Mouse (Mus musculus) 3134 (cell line): ENCODE data around the gene Olfr312.
"Not testable (repeated sequence)": the region's sequence is repeated elsewhere in the genome, so short reads cannot be mapped to it uniquely, and the experiment has no call there.

ENCODE experiments used
- DNase-seq: peaks from one replicate; pipeline ENCODE4 v3.0.0-alpha.2; 2011; ENCODE audit warnings: low spot score; ENCODE audit not compliant: insufficient read length; ENCODE audit errors: extremely low read depth

Olfr312 gene

GRCm38 (mm10) chr11:58828937-58829336, at the start of gene Olfr312:
TSS of gene Olfr312 (plus strand) at chr11:58829237.
- not testable (repeated sequence) for DNase-seq

- DNase-seq: no peak
These were observed 46.5 kb upstream of the Olfr312 start, which contains the start of gene Olfr314 for GRCm38 (mm10) chr11:58782480-58783089. TSS of gene Olfr314 (plus strand) at chr11:58782952.

GRCm38 (mm10) chr11:58784182-58784581, 44.9 kb upstream of the Olfr312 start:
- DNase-seq: no peak

DNA sequence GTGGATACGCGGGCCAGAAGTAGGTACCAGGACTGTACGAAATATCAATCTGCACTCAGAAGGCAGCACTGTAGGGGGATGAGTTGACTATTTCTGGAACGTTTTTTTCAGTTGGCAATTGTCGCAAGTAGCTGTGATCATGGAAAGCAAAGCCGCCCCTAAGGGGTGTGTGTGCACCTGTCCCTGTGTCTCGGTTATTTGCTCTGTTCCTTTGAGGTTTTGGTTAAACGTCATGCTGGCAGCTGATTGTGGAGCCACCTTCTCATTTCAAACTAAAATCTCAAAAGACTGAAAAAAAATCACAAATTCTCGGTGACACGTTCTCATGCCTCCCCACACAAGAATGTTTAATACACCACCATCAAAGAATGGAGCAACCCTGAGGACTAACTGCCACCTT, 41.4 kb upstream of the Olfr312 start:
- DNase-seq: no peak

DNA sequence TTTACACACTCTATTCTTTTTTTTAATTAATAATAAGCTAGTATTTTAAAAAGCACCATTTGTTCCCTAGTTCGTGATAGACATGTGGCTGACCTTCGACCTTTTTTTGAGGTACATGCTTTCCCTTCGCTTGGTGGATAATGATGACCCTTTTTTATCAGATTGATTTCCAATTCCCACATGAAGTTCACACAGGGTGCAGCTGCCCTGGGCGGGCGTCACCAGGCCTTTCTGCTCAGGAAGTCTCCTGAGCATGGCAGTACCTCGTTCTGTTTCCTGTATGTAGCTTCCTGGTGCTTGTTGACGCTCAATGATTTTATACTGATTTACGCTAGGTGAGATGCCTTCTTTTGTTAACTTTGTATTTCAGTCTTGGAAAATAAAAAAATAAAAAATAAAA, 40.7 kb upstream of the Olfr312 start:
- DNase-seq: no peak

DNA sequence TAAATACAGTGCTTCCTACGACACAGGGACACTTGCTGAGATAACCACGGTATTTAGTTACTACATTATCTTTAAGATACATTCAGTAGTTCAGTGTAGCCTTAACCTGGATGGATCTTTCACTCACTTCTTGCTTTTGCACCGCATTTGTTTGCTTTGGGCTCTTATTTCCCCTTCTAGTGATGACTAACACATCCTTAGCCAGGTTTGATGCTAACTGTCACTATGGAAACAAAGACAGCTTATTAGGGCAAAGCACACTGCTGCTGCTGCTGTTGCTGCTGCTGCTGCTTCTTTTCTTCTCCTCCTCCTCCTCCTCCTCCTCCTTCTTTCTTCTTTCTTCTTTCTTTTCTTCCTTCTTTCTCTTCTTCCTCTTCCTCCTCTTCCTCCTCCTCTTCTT, 39.5 kb upstream of the Olfr312 start:
- DNase-seq: no peak

DNA sequence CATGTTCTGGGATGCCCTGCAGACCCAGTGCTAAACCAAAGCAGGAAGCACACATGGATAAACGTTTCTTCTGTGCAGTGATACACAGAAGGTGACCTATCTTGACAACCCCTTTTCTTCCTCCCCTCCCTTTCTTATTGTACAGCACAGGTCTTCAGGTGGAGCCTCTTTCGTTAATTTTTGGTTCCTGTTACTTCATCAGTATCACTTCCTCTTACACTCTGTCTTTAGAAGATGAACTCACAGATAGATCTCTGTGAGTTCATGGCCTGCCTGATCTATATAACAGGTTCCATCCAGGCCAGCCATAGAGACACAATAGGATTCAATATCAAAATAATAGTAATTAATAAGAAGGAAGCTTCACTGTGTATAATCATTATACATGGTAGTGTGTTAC, 39.0 kb upstream of the Olfr312 start:
- no peak for DNase-seq

DNA sequence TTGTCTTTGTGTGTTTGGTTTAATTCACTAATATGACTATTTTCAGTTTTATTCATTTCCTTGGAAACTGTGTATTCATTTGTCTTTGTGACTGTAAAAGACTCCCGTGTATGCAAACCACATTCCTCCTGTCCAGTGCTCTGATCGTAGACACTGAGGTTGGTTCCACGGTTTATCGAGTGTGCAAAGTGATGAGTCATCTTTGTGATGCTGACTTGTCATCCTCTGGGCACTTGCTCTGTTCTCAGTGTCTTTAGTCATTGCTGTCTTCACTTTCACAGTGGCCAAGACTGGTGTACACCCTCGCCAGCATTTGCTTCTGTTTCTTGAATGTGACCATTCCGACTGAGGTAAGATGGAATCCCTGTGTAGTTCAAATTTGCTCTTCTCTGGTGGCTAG, 38.4 kb upstream of the Olfr312 start:
- peak; percentile 48 for DNase-seq

- DNase-seq: no peak
These were observed 33.2 kb upstream of the Olfr312 start for GRCm38 (mm10) chr11:58795856-58796255.

DNA sequence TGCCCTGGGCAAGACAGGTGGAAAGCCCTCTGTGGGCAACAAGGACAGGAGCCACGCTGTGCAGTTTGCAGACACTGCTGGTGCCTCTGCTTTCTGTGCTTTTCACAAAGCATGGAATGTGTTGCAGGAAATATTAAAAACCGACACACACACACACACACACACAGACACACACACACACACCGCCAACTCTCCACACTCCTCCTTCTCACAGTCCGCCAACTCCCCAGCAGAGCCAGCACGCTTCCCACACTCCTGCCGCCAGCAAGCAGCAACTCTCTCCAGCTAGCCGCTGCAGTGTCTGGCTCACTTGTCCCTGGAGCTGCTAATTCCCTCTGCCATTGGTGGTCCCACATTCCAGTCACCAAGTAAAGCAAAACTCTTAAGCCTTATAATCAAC, 32.2 kb upstream of the Olfr312 start:
- DNase-seq: no peak

DNA sequence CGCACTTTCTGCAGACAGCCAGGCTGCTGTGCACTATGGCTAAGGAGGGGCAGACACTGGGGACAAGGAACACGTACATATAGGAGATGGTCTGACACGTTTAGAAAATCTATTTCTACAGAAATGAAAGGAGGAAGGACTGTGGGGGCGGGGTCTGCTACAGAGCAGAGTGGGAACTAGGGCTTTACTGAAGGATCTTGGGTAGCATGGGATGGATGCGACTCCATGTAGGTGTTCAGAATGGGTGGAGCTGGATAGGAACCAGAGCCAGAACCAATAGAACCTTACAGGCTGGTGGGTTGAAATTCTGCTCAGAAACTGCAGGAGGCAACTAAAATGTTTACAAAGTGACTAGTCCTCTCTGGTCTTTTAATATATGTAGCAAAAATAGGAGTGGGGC, 29.3 kb upstream of the Olfr312 start:
- no peak for DNase-seq

DNA sequence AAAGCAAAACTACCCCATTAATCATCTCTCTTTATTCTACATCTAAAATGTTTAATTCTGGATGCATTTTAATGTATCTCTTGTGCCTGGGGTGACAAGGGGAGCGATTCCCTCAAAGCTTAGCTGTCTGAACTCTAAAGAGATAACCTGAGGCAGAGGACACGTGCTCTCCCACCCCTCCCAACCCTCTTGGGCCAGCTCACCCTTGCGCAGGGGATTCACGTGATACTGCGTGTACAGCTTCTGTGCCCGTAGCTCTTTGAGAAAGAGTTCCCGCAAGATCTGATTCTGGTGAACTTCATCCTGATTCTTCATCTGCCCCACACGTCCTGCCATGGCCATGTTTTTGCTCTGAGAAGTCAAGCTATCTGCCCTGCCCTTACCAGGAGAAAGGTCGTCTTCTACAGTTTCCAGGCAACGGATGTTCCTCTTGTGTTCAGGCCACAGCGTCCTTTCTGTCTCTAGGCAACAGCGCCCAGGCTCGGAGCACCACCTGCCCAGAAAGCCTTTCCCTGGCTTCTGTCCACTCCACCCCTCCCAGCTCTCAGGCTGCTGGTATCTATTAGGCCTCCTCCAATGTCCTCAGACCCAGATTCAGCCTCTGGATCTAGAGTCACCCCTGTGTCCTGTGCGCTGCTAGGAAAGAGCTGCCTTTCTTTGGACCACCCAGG, 27.3 kb upstream of the Olfr312 start, which contains the start of gene Fam183b:
Gene Fam183b, minus strand, starts transcription at position 403 of the 671 bp plus-strand sequence.
- no peak for DNase-seq

- no peak for DNase-seq
These were observed 25.2 kb upstream of the Olfr312 start for GRCm38 (mm10) chr11:58803871-58804270.

GRCm38 (mm10) chr11:58804393-58804792, 24.6 kb upstream of the Olfr312 start:
- no peak for DNase-seq

- DNase-seq: no peak
These were observed 17.0 kb upstream of the Olfr312 start for GRCm38 (mm10) chr11:58812001-58812400.

- DNase-seq: not testable (repeated sequence)
These were observed 14.3 kb upstream of the Olfr312 start, which contains the start of gene Olfr313 for GRCm38 (mm10) chr11:58814700-58815099. TSS of gene Olfr313 (plus strand) at chr11:58815000.

DNA sequence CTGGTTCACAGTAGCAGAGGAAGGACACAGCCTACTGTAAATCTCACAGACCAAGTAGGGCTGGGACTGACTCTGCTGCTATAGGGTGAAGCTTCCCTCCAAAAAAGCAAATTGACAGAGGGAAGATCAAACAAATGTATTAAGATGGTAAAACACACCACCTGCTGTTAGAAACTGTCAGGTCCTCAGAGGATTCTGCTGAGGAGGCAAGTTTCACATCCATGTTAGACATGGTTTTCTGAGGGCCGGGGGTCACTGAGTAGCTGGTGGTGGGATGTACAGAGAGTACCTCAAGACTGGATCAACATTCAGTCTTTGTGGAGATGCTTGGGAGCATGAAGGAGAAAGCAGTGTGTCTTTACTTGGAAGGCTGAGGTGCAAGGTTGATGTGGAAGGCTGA, 13.4 kb upstream of the Olfr312 start:
- DNase-seq: no peak

GRCm38 (mm10) chr11:58829764-58830163, 727 bp downstream of the Olfr312 start:
- no peak for DNase-seq

DNA sequence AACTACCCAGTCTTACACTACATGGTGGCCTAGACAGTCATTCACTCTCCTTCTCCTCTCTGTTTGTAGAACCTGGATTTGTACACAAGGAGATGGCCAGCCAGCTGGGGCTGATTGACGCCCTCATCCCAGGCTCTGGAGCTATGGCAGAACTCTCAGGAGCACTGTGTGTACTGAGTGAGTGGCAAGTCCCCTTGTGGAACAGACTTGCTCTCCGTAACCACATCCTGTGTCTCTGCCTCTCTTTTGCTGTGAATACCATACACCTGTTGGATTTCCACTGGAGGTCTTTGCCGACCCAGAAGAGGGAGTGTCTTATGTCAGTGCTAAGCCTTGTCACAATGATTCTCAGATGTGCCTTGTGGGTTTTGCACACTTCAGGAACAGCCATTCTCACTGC, 3.5 kb downstream of the Olfr312 start:
- DNase-seq: not testable (repeated sequence)

DNA sequence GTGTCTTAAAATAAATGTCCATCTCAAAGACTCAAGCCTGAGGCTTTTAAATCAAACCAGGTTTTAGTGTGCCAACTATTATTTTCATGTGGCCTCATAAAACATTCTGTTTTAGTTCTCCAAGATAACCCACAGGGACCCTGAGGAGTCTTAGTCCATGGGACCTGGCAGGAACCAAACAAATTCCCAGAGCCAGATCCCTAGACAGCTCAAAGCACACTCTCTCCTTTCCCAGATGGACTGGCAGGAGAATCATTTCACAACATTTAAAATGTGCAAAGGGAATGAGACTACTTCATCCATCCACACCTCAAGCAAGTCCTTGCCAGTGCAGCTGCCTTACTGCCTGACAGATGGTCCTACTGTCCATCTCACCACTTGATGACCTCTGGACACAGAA, 9.9 kb downstream of the Olfr312 start, which contains the start of gene Olfr311:
Gene Olfr311, plus strand, starts transcription at position 301 of the 400 bp plus-strand sequence.
- not testable (repeated sequence) for DNase-seq

GRCm38 (mm10) chr11:58846919-58847461, 18.0 kb downstream of the Olfr312 start, which contains the start of gene Gm12258:
TSS of gene Gm12258 (plus strand) at chr11:58847158.
- DNase-seq: peak; percentile 83

DNA sequence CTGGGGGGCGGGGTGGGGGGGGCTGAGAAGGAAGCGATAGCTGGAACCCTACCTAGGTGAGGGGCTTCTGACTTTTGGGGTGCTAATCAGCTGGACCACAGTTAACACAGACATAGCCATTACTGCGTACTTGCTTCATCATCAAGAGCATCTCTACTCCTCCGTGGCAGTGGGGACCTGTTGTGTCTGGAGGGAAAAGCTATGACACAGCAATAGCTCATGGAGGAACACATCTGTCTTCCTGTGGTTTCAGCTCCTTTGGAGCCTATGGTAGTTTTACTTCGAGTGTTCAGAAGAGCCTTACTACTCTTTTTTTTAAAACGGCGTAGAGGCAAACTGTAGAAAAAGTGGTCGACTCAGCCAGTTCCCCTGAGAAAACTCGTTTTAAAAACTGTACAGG, 18.6 kb downstream of the Olfr312 start:
- DNase-seq: no peak
